Mouse (Mus musculus) cerebellum, adult 2 months (tissue): ENCODE measurements at regions not wholly inside any gene's neighbourhood (a gene's known extent, or its start where the extent isn't known, plus 50 kb on each side); places are given as distances from the start of the nearest gene placed in this dataset.
A peak's percentile ranks its signal among the peaks of the same experiment; 100 is the strongest.

Source experiments
- DNase-seq, 2 experiments: peaks; one replicate each; pipeline ENCODE4 v3.0.0; 2021
- H3K27ac ChIP-seq: fragments of 200-500 bp; 2 replicates; pipeline ENCODE4 v1.5.1; 2012; ENCODE audit warnings: low read length, control low read depth, inconsistent platforms; ENCODE audit not compliant: insufficient read depth
- H3K27me3 ChIP-seq: fragments of 200-500 bp; 2 replicates; pipeline ENCODE4 v1.6.1; 2012; ENCODE audit warnings: inconsistent platforms, mild to moderate bottlenecking, low read length, moderate library complexity; ENCODE audit not compliant: control insufficient read depth, insufficient read depth
- H3K4me1 ChIP-seq: fragments of 200-500 bp; 2 replicates; pipeline ENCODE4 v1.6.1; 2011; ENCODE audit warnings: low read length; ENCODE audit not compliant: control insufficient read depth, insufficient read depth
- H3K4me3 ChIP-seq: fragments of 200-500 bp; replicated peaks from 2 replicates; pipeline ENCODE3; 2011; ENCODE audit warnings: mild to moderate bottlenecking, low read depth, low read length, control low read depth; ENCODE audit not compliant: insufficient read depth
- CTCF ChIP-seq: fragments of 200-500 bp; IDR thresholded peaks from 2 replicates; pipeline ENCODE4 v1.5.1; 2011; ENCODE audit warnings: low read depth, mild to moderate bottlenecking, control low read depth, low read length, moderate library complexity, borderline replicate concordance; ENCODE audit not compliant: insufficient read depth
- POLR2A ChIP-seq: fragments of 200-500 bp; IDR thresholded peaks from 2 replicates; pipeline ENCODE4 v1.6.1; 2011; ENCODE audit warnings: low read length, control low read depth, borderline replicate concordance; ENCODE audit not compliant: insufficient read depth
- WGBS: fragments of 180-500 bp; shearing (Covaris S2); methylation state at CpG from one replicate; pipeline ENCODE4 v1.1.7; 2018; 5-methylcytosine and 5-hydroxymethylcytosine counted together

DNA sequence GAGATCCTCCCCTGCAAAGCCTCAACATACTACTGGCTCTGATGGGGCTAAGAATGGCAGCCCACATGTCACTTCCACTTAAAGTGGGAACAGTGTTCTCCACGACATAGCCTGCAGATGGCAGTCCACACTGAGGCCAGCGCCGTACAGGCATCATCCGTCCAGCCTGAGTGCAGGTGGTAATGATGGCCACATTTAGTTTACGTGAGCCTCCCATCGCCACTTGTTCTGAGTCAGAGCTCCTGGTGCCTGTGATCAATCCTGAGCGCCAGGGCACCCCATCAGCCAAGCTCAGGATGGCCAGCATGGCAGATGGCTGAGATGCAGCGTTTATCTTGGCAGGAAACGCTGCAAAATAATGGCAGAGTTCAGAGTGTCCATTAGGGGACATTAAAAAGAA is 159.6 kb downstream of the Adgrd1 start:
- Histone ChIP-seq H3K27me3 (no peaks in the 10 kb centered on the region), H3K27ac (no peak overlapping the region), H3K4me1 (peaks cover 7% of the 10 kb centered on the region; the same call in 1 of the 2 replicates), H3K4me3 (no peak overlapping the region)
- TF ChIP-seq CTCF (peak; percentile 83), POLR2A (no peak)
- 1% methylated on average over 9 of the region's 9 CpGs for WGBS
- DNase-seq = peak; percentile 82 to 94

DNA sequence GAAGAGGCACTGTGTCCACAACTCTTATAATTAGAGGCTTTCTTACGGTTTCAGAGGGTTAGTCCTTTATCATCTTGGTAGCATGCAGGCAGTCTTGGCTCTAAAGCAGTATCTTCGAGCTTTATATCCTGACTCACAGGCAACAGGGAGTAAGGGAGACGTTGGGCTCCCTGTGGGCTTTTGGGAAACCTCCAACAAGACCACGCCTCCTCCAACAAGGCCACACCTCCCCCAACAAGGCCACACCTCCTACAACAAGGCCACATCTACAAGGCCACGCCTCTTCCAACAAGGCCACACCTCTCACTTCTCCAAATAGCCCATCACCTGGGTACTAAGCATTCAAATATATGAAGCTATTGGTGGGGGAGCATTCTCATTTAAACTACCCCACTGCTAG is 160.7 kb downstream of the Adgrd1 start:
- WGBS = 62% methylated on average over 5 of the region's 5 CpGs
- peaks cover 7% of the 10 kb centered on the region; the same call in 1 of the 2 replicates for H3K4me1 ChIP-seq
- TF ChIP-seq POLR2A = no peak
- no peak for TF ChIP-seq CTCF
- no peak overlapping the region for H3K27ac ChIP-seq
- no peaks in the 10 kb centered on the region for H3K27me3 ChIP-seq
- H3K4me3 ChIP-seq = no peak overlapping the region
- DNase-seq = peak in 1 of 2 experiments; percentile 14

DNA sequence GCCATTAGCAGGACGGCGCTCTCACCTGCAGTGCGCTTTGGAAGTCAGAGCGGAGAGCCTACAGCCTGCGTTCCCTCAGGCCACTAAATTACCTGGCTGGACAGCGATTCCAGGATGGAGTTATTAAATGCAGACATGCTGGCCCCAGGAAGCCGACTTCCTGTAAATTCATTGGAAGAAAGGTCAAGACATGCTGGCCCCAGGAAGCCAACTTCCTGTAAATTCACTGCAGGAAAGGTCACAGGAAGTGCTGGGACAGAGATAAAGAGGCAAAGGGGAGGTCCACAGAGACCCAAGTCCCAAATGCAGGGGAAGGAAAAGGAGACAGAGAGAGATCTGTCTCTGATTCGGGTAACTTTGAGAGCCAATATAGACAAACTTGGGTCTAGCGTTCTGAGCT is 164.1 kb downstream of the Adgrd1 start:
- Histone ChIP-seq H3K4me3 (no peak overlapping the region), H3K4me1 (peaks cover 7% of the 10 kb centered on the region; the same call in 1 of the 2 replicates), H3K27ac (no peak overlapping the region), H3K27me3 (peaks cover 1% of the 10 kb centered on the region; the same call in 1 of the 2 replicates)
- TF ChIP-seq CTCF (no peak), POLR2A (no peak)
- 90% methylated on average over 9 of the region's 9 CpGs for WGBS
- no peak for DNase-seq

DNA sequence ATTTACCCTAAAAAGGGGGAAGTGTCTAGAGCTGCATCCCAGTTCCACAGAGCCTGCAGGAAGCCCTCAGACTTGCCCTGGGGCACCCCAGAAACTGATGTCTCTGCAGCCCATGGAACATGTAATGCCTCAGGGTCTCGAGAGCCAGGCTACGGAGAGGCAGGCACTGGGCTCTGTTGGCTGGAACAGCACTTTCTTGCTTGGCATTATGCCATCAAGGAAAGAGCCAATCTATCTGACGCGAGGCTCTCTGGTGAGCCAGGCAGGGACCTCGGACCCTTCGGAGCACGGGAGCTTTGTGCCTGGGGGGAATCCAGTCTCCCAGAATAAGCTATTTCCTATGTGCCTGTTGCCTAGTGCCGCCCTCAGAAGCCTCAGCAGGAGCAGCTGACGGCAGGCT is 166.6 kb downstream of the Adgrd1 start:
- no peak overlapping the region for H3K4me3 ChIP-seq
- no peak for DNase-seq
- TF ChIP-seq CTCF (no peak), POLR2A (no peak)

DNA sequence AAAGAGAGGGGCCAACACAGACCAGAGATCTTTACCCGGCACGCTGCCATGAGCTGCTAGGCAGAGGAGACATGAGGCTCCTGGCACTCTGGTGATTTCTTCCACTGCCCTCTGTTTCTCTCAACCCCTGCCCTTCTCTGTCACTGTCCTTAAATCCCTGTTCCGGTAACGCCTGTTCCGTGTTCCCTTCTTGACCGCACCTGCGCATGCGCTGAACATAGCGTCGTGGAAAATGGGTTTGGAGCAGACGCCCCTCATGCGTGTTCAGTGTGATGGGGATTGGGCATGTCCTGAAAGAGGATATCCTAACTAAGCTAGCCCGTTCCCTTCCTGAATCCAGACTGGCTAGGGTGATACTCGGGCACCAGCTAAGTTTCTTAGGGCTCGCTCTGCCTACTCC is 167.8 kb downstream of the Adgrd1 start:
- TF ChIP-seq POLR2A = no peak
- TF ChIP-seq CTCF = no peak

More for the DNA sequence above, 166.6 kb downstream of the Adgrd1 start:
- no peak overlapping the region for H3K27ac ChIP-seq
- no peaks in the 10 kb centered on the region for H3K4me1 ChIP-seq
- 9% methylated on average over 9 of the region's 9 CpGs for WGBS
- H3K27me3 ChIP-seq = peaks cover 1% of the 10 kb centered on the region; the same call in 1 of the 2 replicates

DNA sequence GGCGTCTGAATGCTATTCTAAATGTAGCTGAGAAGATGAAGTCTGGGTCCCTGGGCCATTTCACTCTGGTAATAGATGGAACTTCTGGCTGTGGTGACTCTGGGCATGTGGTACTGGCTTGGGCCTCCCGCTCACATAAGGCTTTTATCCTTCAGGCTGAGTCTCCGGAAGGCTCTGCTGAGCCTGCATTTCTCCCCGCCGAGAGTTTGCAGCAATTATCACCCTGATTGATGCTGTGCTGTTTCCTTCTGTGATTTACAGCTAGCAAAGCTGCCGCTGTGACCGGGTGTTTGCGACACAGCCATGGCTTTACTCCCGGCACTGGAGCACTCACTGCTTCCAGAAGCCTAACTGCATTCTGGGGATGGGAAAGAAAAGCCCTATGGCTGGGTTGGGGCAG is 171.9 kb downstream of the Adgrd1 start:
- DNase-seq = no peak
- Histone ChIP-seq H3K27ac (no peak overlapping the region), H3K4me1 (no peaks in the 10 kb centered on the region), H3K27me3 (no peaks in the 10 kb centered on the region), H3K4me3 (no peak overlapping the region)
- TF ChIP-seq POLR2A (no peak), CTCF (no peak)
- 82% methylated on average over 9 of the region's 9 CpGs for WGBS

More for the DNA sequence above, 167.8 kb downstream of the Adgrd1 start:
- H3K27me3 ChIP-seq = peaks cover 1% of the 10 kb centered on the region; the same call in 1 of the 2 replicates
- no peak for DNase-seq
- no peak overlapping the region for H3K27ac ChIP-seq
- 92% methylated on average over 15 of the region's 15 CpGs for WGBS
- no peak overlapping the region for H3K4me3 ChIP-seq
- no peaks in the 10 kb centered on the region for H3K4me1 ChIP-seq

DNA sequence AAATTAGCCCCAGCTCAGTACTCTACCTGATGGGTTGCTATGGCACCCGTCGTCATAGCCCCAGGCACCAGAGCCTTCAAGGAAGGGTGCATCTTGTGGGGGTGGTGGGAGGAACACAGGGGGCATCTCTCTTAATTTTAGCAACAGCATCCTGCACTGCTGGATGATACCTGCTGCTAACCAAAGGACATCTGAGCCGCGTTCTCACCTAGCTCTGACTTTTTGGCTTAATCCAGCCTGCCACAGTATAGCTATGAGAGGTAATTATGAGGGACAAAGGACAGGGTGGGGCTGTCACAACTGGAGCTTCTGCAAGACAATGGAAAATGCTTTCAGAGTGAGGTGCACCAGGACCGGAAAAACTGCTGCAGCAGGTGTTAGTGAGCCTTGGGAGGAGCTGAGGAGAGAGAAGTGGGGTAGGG is 173.5 kb downstream of the Adgrd1 start:
- Histone ChIP-seq H3K27ac (no peak overlapping the region), H3K27me3 (no peaks in the 10 kb centered on the region; the same call in 1 of the 2 replicates), H3K4me1 (no peaks in the 10 kb centered on the region), H3K4me3 (no peak overlapping the region)
- 43% methylated on average over 5 of the region's 5 CpGs for WGBS
- TF ChIP-seq CTCF (no peak), POLR2A (no peak)
- no peak for DNase-seq

DNA sequence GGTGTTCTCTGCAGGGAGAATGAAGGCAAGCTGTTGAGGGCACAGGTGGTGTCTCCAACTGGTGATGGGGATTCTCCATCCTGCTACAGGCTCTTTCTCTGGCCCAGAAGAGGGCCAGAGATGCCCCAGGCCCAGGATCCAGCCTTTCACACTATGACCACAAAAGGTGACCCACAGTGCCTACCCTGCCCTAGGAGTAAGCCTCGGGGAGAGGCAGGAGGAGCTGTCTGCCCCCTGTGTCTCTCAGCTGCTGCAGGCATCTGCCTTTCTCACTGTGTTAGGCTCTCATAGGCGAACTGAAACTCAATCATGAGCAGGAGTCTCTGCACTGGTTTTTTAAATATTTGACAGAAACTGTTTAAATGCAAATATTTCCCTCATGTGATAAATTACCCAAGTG is 184.9 kb downstream of the Adgrd1 start:
- Histone ChIP-seq H3K27ac (no peak overlapping the region), H3K4me1 (no peaks in the 10 kb centered on the region), H3K27me3 (no peaks in the 10 kb centered on the region), H3K4me3 (no peak overlapping the region)
- WGBS = 43% methylated on average over 2 of the region's 2 CpGs
- TF ChIP-seq POLR2A (no peak), CTCF (no peak)
- no peak for DNase-seq
